Mouse (Mus musculus) adrenal gland, postnatal 36 days (tissue): ENCODE measurements around the gene Klhl30. TPM values are rescaled to one million over a fixed set of nuclear protein-coding genes. Genes with fewer than 3 reads are reported as not detected.

Experiments used
- DNase-seq, 2 experiments: peaks; one replicate each; pipeline ENCODE4 v3.0.0; 2021; ENCODE audit warnings: mixed read lengths in 1 of 2
- total RNA-seq, 2 experiments: library from RNA; stranded (reverse); gene quantifications; 2 replicates each; pipeline ENCODE4 v1.2.3; 2021

Gene Klhl30
- total RNA-seq, 2 experiments from 2014 or later, result 0.89 to 0.96 TPM

DNA sequence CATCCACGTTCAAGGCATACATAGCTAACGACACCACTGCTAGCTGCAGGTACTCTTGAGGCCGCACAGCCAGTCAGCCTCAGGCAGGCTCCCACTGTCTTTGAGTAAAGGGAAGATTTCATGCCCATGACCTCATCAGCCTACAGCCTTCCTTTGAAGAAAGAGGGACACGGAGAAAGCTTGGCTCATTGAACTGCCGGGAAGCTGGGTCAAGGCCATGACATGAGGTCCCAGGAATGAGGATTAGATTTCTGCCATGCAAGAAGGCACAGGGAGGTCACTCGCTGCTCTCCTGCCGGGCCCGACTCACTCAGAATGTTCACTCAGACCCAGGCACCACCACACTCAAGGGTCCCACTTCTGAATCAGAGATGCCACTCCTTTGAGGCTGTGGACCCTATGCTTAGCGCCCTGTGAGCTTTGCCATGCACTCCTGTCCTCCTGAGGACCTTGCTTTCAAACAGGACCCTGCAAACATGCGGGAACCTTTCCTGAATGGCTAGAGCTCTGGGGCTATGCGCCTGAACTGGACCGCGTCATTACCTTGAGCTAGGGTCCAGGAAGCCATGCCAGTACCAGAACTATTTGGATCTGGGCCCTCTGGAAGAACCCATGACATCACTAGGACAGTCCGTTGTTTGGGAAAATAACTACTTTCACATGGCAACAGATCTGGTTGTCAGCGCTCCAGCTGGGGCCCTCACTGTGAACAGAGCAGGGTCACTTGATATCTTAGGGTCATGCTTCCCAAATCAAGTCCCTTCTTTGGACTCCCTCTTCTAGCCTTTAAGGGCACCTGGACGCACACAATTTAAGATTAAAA, 14.2 kb downstream of the Klhl30 start:
- peak in 1 of 2 experiments; percentile 44 for DNase-seq

DNA sequence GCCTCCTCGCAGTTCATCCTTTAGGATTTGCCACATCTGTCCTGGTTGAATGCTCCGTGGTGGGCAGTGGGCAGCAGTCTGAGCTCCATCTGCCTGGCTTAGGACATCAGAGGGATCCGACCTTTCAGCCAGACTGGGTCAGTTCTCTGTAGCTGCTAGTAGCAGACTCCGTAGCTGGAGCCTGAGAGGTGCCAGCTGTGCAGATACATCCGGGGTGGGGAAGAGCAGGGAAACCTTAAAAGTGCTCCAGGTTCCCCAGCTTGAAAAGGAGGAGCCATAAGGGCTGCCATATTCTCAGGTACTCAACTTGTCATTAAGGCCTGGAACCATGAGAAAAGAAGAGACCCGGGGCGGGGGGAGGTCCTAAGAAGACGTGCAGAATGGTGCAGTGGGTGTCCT, 15.0 kb downstream of the Klhl30 start:
- no peak for DNase-seq

DNA sequence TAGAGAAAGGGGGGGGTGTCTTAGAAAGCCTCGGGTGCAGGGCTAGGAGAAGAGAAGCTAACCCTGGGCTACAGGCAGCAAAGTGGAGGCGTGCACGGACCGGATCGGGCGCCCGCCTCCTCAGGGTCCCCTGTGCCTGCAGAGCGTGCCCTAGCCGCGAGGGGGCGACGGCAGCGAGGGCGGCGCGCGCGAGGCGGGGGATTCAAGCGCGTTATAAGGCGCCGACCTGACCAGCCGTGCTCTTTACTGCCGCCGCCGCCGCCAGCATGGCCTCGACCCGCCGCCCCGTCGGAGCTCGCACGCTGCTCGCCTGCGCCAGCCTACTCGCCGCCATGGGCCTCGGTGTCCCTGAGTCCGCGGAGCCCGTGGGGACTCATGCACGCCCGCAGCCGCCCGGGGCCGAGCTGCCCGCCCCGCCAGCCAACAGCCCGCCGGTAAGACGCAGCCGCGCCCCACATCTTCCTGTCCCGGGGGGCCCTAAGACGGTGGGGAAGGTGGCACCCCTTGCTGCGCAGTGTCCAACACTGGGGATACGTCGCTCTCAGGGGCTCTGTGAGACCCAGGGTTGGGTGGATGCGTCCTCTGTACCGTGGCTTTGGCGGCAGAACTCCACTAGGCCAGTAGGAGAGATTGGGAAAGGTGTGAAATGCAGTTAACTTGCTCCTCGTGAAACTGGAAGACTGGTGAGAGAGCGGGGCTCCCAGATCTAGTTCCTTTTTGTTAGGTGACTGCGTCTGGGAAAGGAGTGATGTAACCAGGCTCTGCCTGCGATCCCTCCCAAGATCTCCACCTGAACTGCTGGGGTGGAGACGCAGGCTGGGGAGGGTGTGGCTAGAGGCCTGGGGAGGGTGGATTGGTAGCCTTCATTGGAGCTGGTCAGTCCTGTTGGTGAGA, 15.6 kb downstream of the Klhl30 start, which contains the start of gene Erfe:
Gene Erfe (plus strand): TSS at position 216 of the 894 bp plus-strand sequence.
- peak; percentile 84 for DNase-seq

DNA sequence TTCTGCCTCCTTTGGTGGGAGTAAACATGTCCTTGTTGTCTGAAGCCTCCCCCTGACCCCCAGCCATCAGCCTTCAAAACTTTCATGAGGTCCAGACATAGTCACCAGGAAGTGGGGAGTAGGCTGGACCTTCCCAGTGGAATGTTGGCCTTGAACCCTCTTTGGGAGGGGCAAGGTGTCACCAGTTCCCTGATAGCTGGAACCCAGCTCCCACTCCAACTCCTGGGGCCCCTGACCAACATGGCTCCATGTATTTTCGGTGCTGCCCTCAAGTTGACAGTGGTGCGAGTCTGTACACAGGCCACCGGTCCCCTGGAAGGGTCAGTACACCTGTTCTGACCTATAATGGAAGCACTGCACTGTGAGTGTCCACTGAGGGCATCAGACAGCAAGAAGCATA, 16.5 kb downstream of the Klhl30 start:
- DNase-seq, result no peak

DNA sequence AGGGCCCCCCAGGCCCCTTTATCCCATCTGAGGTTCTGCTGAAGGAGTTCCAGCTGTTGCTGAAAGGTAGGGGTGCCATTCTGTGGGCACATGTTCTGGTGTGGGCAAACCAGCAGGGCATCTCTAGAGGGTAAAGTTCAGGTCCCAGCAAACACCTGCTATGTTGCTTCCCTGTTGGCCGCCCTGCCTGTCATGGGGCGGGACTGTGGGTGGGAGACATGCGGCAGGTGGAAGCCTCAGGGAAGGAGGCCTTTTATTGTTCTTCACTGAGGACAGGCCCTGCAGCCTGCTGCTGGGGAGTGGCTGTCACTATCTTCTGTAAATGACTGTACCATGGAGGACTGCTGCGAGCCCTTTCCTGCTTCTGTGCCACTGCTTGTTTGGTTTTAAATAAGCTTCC, 18.6 kb downstream of the Klhl30 start:
- no peak for DNase-seq

DNA sequence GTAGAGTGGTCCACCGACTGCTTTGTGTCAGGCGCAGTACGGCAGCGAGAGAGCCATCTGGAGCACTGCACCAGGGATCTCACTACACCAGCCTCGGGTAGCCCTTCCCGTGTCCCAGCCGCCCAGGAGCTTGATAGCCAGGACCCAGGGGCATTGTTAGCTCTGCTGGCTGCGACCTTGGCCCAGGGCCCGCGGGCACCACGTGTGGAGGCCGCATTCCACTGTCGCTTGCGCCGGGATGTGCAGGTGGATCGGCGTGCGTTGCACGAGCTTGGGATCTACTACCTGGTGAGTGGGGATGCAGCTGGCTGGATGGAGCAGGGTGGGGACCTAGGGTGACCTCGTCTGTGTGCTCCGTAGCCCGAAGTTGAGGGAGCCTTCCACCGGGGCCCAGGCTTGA, 19.2 kb downstream of the Klhl30 start:
- peak; percentile 69 to 77 for DNase-seq

DNA sequence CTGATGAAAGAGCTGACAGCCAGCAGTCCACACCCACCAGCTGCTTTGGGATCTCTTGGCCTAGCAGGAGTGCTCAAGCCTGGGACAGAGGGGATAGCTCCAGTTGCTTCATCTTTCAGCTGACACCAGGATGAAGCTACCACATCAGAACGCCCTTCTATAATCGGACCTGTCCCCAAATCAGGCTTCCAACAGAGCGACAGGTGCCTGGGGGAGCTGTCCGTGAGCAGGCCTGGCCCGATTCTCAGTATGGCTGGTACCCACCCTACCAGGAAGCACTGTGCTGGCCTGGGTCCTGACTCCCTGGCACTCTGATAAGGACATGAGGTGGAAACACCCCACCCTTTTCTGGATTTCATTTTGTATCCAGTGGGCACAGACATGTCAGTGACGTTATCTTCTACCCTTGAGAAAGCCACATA, 22.6 kb downstream of the Klhl30 start:
- DNase-seq, result no peak

DNA sequence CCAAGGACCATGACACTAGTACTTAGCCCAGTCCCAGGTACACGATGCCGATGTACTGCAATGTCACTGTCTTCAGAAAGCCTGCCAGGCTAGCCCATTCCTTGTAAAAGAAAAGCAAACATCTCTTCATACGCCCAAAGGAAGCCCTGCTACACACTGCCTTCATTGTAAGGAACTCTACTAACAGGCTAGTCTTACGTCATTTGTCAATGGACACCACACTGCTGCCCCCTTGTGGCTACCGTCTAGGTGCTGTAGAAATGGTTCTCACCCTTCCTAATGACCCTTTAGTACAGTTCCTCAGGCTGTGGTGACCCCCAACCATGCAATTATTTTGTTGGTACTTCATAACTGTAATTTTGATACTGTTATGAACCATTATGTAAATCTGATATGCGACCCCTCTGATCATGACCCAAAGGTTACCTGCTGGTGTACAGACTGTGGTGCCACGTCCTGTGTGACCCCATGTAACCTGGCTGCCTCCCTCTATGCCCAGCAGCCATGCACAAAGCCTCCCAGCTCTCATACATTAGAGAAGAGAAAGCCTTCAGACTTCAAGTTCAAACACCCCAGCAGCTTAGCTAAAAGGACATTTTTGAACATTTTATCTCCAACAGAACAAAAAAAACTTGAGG, 29.8 kb downstream of the Klhl30 start:
- peak; percentile 81 to 90 for DNase-seq

DNA sequence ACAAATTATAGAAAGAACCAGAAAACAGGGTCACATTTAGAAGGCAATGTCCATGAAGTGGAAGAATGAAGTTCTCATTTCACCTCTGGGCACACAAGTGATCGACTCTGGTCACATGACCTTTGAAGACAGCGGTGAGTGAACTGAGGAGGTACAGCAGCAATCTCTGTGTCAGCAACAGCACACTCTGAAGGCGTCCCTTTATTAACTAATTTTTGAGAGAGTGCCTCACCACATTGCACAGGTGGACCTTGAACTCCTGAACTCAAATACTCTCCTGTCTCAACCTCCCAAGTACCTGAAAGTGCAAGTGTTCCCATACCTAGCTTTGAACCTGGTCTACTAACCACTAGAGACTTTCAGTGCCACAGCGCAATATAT, 30.3 kb downstream of the Klhl30 start:
- no peak for DNase-seq

DNA sequence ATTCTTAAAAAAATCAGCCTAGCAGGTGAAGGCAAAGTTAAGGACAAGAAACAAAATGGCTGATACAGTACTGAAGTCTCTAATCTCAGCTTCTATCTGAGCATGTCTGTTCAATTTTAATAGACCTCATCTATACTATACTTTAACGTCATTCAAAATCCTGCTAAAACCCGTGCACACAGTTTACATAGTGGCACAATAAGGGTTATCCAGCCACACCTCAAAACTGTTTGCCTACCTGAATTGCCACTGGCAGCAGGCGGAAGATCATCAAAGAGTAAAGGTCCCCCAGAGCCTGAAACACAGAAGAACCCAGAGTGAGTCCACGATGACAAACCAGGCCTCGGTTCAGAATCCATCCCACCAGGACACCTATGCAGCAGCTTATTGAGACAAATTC, 39.6 kb downstream of the Klhl30 start:
- no peak for DNase-seq

DNA sequence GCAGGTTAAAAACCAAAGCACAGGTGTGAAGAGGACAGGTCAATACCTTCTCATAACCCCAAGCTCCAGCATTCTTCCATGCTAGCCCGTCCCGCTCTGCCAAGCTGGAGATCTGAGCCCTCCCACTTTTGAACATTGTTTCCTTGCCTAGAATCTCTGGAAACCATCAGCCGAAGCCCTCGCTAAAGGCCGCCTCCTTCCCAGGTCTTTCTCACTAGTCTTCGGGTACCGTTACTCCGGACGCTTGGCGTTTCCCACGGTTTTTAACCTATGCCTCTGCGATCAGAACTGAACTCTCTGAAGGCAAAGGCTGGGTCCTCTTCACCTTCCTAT, 47.1 kb downstream of the Klhl30 start:
- peak; percentile 25 to 28 for DNase-seq

DNA sequence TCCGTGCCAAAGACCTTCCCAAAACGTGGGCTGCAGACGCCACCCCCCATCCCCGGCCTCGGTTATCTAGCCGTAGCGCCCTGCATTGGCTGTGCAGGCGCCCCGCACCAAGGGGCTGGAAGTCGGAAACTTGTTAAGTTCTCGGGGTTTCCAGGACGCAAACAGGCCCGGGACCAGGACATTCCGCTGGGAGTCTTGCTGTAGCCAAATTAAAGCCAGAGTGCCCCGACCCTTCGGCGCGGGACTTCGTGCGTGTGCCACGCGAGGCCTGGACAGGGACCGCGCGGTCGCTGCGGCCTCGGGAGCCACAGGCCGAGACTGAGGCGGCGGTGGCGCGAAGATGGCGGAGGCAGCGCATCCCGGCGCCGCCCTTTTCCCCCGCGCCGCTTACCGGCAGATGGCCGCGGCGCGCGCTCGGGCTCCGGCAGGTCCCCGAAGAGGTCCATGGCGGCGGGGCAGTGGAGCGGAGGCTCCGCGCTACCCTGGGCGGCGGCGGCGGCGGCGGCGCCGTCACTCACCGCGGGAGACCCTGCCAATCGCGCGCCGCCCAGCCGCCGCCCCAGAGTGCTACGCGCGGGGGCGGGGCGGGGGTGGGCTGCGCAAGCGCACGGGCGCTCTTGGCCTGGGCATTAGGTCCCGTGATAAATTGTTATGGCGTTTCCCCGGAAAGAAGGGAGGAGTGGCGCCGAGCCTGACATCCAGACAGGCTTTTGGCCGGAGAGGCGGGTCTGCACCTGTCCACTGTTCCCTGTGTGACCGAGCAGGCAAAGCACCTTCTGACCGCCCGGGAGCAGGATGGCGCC, 47.6 kb downstream of the Klhl30 start, which contains the start of gene Ilkap:
Gene Ilkap (minus strand): TSS at position 556 of the 803 bp plus-strand sequence.
- peak; percentile 85 to 90 for DNase-seq

DNA sequence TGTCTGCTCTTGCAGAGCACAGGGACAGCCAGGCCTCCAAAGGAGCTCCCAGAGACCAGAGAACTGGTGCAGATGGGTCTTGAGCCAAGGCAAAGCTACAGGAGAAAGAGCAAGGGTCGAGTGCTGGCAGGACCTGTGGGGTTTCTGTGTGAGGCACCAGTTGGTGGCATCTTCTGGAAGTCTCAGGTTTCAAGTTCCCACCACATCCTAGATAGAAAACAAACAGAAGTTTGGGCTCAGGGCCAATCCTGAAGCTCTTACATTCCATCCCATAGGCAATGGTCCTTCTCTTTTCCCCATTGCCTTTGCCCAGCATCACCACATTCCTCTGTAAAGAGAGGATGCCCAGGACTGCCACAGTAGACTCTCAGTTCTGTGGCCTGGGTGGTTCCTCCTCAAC, 54.2 kb downstream of the Klhl30 start:
- DNase-seq, result no peak

DNA sequence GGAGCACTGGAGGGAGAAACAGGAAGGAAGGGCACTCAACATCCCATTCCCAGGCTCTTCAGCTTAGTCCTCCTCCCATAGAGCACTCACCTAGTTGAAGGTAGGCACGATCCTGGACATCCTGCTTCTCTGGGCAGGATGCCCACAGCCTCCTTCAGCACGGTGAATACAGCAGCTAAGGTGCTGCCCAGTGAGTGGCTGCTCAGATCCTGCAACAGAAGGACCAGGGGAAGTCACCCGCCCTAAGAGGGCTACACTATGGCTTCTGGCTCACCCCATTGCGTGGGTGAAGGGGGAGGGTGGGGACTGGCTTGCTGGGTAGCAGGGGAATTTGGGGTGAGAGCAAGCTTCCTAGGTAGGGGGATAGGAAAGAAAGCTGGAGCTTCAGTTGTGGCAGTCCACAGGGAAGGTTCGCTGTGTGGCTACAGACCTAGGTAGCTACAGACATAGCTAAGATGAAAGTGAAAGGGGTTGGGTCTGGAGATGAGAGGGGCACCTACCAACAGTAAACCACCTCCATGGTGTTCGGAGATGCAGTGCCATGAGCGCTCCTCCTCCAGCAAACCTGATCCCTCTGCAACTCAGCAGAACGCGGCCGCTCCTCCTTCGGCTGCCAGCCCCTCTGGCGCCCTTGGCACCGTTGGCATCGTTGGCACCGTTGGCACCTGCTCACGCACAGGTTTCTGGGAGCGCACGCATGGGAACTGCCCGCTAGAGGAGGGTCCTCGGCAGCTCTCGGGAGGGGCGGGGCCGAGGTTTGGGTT, 54.8 kb downstream of the Klhl30 start:
- DNase-seq, result no peak

DNA sequence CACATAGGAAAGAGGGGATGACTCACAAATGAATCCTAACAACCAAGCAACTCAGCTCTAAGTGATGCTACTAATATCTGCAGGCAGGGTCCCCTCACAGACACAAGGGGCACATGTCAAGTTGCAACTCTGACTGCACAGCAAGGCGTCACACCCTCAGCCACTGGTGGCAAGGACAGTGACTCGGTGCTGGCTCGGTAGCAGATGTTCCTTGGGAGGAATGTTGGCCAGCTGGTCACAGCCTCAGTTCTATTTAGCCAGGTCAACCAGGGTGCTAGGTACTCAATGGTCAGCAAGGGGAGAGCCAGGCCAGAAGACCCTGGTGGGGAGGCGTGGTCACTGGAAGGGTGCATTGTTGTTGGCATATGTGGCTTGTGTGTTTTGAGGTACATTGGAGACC, 57.0 kb downstream of the Klhl30 start:
- no peak for DNase-seq

DNA sequence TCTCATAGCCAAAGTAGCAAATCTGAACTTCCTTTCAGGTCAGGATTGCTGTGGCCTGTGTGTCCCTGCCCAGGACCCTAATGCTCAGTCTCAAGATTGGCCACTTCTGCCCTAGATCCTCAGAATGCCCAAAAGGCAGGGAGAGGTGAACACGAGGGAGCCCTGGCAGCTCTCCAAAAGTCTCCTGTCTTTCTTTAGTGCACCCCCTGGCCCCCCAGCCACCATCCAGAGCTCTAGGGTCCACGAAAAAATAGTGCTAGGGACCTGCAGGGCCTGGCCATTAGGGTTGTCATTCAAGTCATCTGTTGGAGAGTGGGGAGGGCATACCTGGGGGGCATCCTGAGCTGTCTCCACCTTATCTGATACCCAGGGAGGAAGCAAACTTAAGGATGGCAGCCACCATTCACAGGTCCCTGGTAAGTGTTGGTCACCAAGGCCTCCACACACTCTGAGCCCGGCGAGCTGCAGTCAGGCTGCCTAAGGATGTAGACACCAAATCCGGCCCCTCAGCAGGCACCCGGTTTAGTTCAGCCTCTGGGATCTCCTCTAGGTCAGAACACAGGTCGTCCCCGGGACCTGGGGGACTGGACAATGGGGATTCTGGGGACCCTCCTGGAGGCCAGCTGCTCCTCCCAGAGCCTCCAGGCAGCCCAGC, 60.9 kb downstream of the Klhl30 start:
- DNase-seq, result no peak
